Mouse (Mus musculus): ENCODE measurements around the gene Il18. TPM values are rescaled to one million over a fixed set of nuclear protein-coding genes. Genes with fewer than 3 reads are reported as not detected.
A peak's percentile ranks its signal among the peaks of the same experiment; 100 is the strongest.

The Il18 gene
- total and polyA plus RNA-seq, 3 experiments, result not detected

DNA sequence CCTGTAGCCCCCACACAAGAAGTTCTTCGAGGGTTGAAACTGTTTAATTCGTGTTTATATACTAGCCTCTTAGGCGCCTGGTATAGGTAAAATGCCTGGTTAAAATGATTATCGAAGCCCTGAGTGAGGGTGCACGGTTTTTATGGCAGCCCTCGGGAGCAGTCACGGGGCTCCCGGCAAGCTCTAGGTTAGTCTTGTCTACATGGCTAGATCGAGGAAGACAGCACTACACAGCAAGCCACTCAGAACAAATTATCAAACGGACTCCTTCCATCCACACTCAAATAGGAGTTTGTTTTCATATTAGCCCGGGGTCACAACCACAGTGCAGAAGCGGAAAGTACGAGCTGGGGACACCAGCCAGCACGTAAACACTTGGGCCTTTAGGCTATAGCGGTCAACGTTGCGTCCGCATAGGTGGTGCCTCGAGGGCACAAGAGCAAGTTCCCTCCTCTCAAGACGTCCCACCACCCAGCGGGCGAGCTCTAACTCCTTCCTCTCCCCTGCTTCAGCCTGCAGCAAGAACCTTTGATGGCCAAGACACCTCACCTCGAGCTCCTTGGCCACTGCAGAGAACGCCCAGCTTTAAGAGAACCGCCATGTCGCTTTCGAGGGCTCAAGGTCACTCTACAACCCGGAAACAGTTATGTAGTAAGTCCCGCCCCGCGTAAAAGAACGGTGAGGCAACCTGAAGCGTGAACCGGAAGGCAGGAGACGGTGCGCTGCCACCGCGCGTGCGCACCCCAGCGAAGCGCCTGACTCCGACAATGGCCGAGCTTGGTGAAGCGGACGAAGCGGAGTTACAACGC lies 48.8 kb downstream of the Il18 start, which contains the start of the genes Sdhd and Timm8b (continued):
- no peak for TF ChIP-seq MAFK (IDR thresholded peaks at IDR 0.05; ENCODE audit: borderline replicate concordance, low read depth, low read length)
- TF ChIP-seq POLR2AphosphoS5 (IDR thresholded peaks at IDR 0.05; ENCODE audit: borderline replicate concordance, low read depth, low read length), result 0 out of 2 replicates have a peak, but pooled peaks have one; percentile 62
- TF ChIP-seq ZNF384 (IDR thresholded peaks at IDR 0.05; ENCODE audit: low read depth, low read length), result no peak
- TF ChIP-seq CHD1 (IDR thresholded peaks at IDR 0.05; ENCODE audit: low read depth, low read length), result 0 out of 2 replicates have a peak, but pooled peaks have one; percentile 15
- peak in 1 of 2 experiments; percentile 94; a peak in 3 of 4 replicates for TF ChIP-seq POLR2A (IDR thresholded peaks at IDR 0.05; ENCODE audit: control insufficient read depth in 1 of 2, insufficient read depth in 1 of 2, low read depth in 1 of 2, low read length in 2 of 2, poor library complexity in 1 of 2)
- no peak for TF ChIP-seq JUND (IDR thresholded peaks at IDR 0.05; ENCODE audit: low read depth, low read length)
- no peak; the same call in none of the 2 replicates for TF ChIP-seq CHD2 (IDR thresholded peaks at IDR 0.05; ENCODE audit: low read length)
- TF ChIP-seq HCFC1 (IDR thresholded peaks at IDR 0.05; ENCODE audit: low read depth, low read length), result peak; percentile 91
- no peak for TF ChIP-seq RCOR1 (IDR thresholded peaks at IDR 0.05; ENCODE audit: low read depth, low read length)
- TF ChIP-seq MYC (IDR thresholded peaks at IDR 0.05; ENCODE audit: low read depth, low read length), result 0 out of 2 replicates have a peak, but pooled peaks have one; percentile 21
- TF ChIP-seq ZMIZ1 (IDR thresholded peaks at IDR 0.05; ENCODE audit: low read depth, low read length), result peak; percentile 57; the same call in 1 of the 2 replicates
- no peak for TF ChIP-seq BHLHE40 (IDR thresholded peaks at IDR 0.05; ENCODE audit: borderline replicate concordance, low read depth, low read length)
- peak; percentile 24; the same call in 1 of the 2 replicates for TF ChIP-seq MAX (IDR thresholded peaks at IDR 0.05; ENCODE audit: low read length)
- peak; percentile 95 for TF ChIP-seq NELFE (IDR thresholded peaks at IDR 0.05; ENCODE audit: low read depth, low read length)
- no peak for TF ChIP-seq UBTF (IDR thresholded peaks at IDR 0.05; ENCODE audit: borderline replicate concordance, insufficient read depth, low read depth, low read length)
- TF ChIP-seq SIN3A (IDR thresholded peaks at IDR 0.05; ENCODE audit: low read length), result peak; percentile 74
- TF ChIP-seq ETS1 (IDR thresholded peaks at IDR 0.05; ENCODE audit: low read depth, low read length), result no peak
- no peak; a peak in 1 of 4 replicates for TF ChIP-seq EP300 (IDR thresholded peaks at IDR 0.05; ENCODE audit: low read depth in 1 of 2, low read length in 2 of 2)

DNA sequence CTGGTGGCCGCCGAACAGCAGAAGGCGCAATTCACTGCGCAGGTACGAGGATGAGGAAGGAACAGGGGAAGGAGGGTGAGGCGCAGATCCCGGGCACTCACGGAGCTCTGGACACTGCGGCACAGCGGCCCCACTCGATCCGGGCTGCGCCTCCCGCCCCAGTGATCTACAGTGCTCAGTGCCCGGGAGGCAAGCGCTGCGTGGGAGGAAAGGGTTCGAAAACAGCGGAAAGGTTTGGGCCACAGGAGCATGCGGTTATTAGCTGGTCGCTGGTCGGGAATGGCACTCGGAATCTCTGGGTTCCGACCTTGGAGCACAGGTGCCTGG lies 49.3 kb downstream of the Il18 start:
- Histone ChIP-seq H3K36me3 (ENCODE audit: control insufficient read depth in 1 of 2, insufficient read depth in 2 of 2, low read length in 2 of 2) (peaks cover 27 to 28% of the 10 kb centered on the region in 2 experiments), H3K27me3 (ENCODE audit: control insufficient read depth in 1 of 2, insufficient read depth in 2 of 2, low read length in 2 of 2) (no peaks in the 10 kb centered on the region), H3K9me3 (replicated peaks; ENCODE audit: insufficient read depth, low read length) (no peaks in the 10 kb centered on the region), H3K4me1 (ENCODE audit: control insufficient read depth in 1 of 2, insufficient read depth in 2 of 2, low read length in 2 of 2) (peaks cover 1 to 23% of the 10 kb centered on the region in 2 experiments; a peak in 2 of 4 replicates), H3K4me3 (ENCODE audit: control insufficient read depth in 1 of 2, insufficient read depth in 1 of 2, low read depth in 2 of 2, low read length in 2 of 2) (peak overlapping the region; percentile 80 to 88), H3K79me2 (ENCODE audit: control insufficient read depth, insufficient read depth, low read length, poor library complexity) (peaks cover 49% of the 10 kb centered on the region), H3K9ac (ENCODE audit: control insufficient read depth, low read depth, low read length, poor library complexity, severe bottlenecking) (peak overlapping the region; percentile 89), H3K27ac (ENCODE audit: control insufficient read depth, low read depth, low read length) (peak overlapping the region; percentile 76)
- TF ChIP-seq POLR2A (IDR thresholded peaks at IDR 0.05; ENCODE audit: control insufficient read depth in 1 of 2, insufficient read depth in 1 of 2, low read depth in 1 of 2, low read length in 2 of 2, poor library complexity in 1 of 2), result peak in 1 of 2 experiments; percentile 88; a peak in 2 of 4 replicates
- TF ChIP-seq ZNF384 (IDR thresholded peaks at IDR 0.05; ENCODE audit: low read depth, low read length), result no peak
- TF ChIP-seq MAZ (IDR thresholded peaks at IDR 0.05; ENCODE audit: low read depth, low read length), result no peak
- no peak for TF ChIP-seq JUND (IDR thresholded peaks at IDR 0.05; ENCODE audit: low read depth, low read length)
- TF ChIP-seq RCOR1 (IDR thresholded peaks at IDR 0.05; ENCODE audit: low read depth, low read length), result no peak
- TF ChIP-seq MYC (IDR thresholded peaks at IDR 0.05; ENCODE audit: low read depth, low read length), result no peak
- no peak for TF ChIP-seq USF1 (IDR thresholded peaks at IDR 0.05; ENCODE audit: low read depth, low read length)
- TF ChIP-seq SIN3A (IDR thresholded peaks at IDR 0.05; ENCODE audit: low read length), result peak; percentile 37
- no peak for TF ChIP-seq CHD2 (IDR thresholded peaks at IDR 0.05; ENCODE audit: low read length)
- no peak for TF ChIP-seq POLR2AphosphoS2 (IDR thresholded peaks at IDR 0.05; ENCODE audit: low read length)
- no peak for TF ChIP-seq ZC3H11A (IDR thresholded peaks at IDR 0.05; ENCODE audit: low read depth, low read length)
- no peak for TF ChIP-seq NRF1 (IDR thresholded peaks at IDR 0.05; ENCODE audit: insufficient read depth, low read depth, low read length, poor library complexity, severe bottlenecking)
- no peak for TF ChIP-seq CHD1 (IDR thresholded peaks at IDR 0.05; ENCODE audit: low read depth, low read length)
- no peak for DNase-seq (ENCODE audit: low read depth, low spot score)

All from MEL (cell line).